Mouse (Mus musculus) brain, adult 2 months (tissue): ENCODE measurements around the gene Atad3a.
"Not testable (repeated sequence)": the region's sequence is repeated elsewhere in the genome, so short reads cannot be mapped to it uniquely, and the experiment has no call there.

Source experiments
- DNase-seq: peaks from one replicate; pipeline ENCODE4 v3.0.0; 2011; ENCODE audit warnings: low read depth, low spot score

The Atad3a gene

GRCm38 (mm10) chr4:155760613-155761355, at the start of gene Atad3a:
Atad3a (minus strand) TSS chr4:155761093.
- DNase-seq = peak; percentile 99

DNA sequence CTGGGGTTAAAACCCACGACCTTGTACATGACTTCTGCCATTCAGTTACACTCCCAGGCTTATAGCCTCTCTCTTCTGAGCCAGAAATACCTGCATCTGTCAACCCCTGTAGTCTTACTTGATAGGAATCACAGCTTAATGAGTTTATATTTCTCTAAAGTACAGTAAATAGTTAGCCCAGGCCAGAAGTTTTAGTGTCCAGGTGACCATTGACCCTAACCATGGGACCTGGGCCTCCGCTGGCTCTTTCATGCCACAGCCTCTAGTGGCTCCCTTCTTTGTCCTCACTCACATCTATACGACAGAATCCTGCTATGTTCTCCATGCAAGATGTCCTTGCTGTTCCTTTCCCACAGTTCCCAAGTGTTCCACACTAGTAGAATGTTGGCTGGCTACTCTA, 46.9 kb upstream of the Atad3a start:
- no peak for DNase-seq

DNA sequence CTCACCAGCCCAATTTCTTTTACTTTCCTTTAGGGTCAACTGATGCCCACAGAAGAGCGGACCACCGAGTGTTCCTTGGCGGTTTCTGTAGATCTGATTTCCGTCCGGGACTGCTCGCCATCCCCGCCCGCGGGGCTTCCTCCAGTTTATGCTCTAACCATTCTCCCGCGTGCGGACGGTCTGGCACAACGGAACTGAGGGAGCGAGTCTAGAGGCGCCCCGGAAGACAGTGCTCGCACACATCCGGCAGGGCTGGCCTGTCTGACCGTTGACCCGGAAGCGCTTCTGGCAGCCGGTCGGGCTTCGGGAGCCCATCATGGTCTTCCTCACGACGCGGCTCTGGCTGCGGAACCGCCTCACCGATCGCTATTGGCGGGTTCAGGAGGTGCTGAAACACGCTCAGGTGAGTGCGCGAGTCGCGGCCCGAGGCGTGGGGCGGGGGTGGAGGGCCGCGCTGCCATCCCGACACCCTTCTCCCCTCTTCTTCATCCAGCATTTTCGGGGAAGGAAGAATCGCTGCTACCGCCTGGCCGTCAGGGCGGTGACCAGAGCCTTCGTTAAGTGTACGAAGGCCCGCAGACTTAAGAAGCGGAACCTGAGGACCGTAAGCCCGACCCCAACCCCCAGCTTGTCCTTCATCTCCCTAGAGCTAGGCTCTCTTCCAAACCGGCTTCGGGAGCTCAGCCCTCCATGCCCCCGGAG, 42.6 kb upstream of the Atad3a start:
- DNase-seq = peak; percentile 98

GRCm38 (mm10) chr4:155802741-155803339, 41.9 kb upstream of the Atad3a start, which contains the start of gene Mrpl20:
Mrpl20 (plus strand) TSS chr4:155802878.
- peak; percentile 65 for DNase-seq

GRCm38 (mm10) chr4:155802075-155802474, 41.2 kb upstream of the Atad3a start:
- no peak for DNase-seq

- DNase-seq = no peak
Observed at GRCm38 (mm10) chr4:155793730-155794129, 32.8 kb upstream of the Atad3a start.

GRCm38 (mm10) chr4:155791240-155791933, 30.5 kb upstream of the Atad3a start:
- DNase-seq = no peak

DNA sequence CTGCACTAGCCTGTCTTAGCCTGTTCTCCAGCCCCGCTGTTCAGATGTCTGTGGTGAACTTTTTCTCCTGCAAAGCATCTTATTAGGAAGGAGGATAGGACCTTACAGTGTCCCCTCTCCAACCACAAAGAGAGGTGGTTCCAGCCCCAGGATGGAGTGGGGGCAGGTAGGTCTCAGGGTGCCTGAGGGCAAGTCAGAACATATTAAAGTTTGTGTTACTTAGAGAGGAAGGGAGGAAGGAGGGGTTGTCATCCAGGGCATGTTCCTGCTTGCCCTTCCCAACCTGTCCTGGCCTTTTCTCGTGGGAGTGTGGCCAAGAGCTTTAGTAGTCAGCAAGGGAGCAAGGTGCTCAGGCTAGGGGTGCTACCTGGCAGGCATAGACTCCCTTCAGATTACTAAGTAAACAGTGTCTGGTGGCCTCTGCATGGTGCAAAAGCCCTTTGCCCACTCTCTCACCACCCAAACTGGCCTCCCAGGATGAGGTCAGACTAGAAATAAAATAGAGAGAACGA, 29.8 kb upstream of the Atad3a start:
- no peak for DNase-seq

DNA sequence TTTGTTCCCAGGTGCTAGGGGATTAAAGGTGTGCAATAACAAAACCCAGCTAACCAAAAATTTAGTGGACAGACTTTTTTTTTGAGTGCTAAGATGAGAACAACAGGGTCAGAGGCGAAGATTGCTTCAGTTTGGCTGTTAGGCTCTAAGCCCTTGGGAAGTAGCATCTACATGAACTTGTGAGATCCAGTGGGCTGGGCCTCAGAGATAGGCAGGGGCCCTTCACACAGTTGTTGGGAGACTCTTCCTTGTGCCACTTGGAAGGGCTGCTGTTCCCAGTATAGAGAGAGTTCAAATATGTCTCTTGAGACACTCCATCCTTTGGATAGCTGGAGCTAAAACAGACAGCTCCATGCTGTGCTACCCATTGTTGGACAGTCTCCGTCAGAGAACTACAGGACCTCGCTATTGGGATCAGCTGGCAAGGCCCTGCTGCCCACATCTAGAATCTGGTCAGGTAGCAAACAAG, 29.2 kb upstream of the Atad3a start, which contains the start of gene Ankrd65:
Gene Ankrd65 (plus strand): TSS at position 419 of the 469 bp plus-strand sequence.
- DNase-seq = no peak

- DNase-seq = not testable (repeated sequence)
Observed at GRCm38 (mm10) chr4:155788833-155789232, 27.9 kb upstream of the Atad3a start.

- DNase-seq = no peak
Observed at GRCm38 (mm10) chr4:155788300-155788699, 27.4 kb upstream of the Atad3a start.

GRCm38 (mm10) chr4:155785819-155786218, 24.9 kb upstream of the Atad3a start, which contains the start of gene Tmem88b:
Tmem88b (minus strand) TSS chr4:155785874.
- peak; percentile 88 for DNase-seq

DNA sequence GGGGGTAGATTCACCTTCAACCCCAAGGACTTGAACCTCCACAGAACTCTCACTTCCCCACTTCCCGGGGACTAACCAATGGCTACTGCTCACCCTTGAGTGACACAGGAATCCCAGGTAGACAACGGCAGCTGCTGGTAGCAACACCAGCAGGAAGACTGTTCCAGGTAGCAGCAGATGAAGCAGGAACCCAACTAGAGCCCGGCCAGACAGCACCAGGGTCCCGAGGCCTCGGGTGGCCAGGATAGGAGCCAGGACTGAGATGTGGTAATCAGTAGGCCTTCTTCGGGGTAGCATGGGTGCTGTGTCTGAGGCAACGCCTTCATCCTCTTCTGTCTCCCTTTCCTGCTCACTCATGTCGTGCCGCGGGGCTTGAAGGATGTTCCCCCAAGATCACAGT, 24.4 kb upstream of the Atad3a start:
- DNase-seq = no peak

GRCm38 (mm10) chr4:155784081-155784701, 23.3 kb upstream of the Atad3a start:
- DNase-seq = peak; percentile 92

DNA sequence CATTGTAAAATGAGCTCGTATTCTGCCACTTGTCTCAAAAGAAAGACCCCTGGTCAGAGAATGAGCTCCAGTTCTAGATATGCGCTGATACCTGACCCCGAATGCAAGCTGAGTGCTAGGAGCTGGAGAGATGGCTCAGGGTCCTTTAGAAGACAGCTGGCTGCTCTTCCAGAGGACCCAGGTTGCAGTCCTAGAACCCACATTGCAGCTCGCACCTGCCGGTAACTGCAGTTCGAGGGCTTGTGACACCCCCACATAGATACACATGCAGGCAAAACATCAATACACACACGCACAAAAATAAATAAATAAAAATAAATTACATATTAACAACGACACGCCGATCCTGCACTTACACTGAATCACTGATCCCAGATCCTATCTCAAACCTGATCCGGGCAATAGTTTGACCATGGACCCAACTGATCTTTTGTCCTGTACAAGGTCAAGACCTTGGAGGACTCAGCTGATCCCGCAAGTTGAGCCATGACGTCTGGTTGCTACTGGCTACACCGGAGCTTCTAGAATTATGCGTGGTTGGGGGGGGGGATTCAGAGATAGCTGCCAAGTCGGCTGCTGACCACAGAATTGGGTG, 22.7 kb upstream of the Atad3a start:
- DNase-seq = no peak

- DNase-seq = peak; percentile 67
Observed at GRCm38 (mm10) chr4:155780895-155781294, 20.0 kb upstream of the Atad3a start.

DNA sequence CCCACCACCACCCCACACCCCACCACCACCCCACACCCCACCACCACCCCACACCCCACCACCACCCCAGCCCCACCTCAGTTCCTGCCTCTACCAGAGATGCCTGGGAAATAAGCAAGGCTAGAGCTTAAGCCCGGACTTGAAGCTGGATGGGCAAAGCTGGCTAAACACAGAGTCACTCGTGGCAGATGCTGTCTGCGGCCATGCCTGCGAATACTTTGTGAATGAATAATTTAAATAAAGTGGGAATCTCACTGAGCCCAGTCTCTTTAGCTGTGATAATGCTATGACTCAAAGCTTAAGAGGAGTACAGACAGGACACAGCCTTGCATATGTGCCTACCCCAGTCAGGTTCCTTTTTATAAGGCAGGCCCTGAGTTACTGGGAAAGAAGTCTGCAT, 18.6 kb upstream of the Atad3a start:
- DNase-seq = no peak

DNA sequence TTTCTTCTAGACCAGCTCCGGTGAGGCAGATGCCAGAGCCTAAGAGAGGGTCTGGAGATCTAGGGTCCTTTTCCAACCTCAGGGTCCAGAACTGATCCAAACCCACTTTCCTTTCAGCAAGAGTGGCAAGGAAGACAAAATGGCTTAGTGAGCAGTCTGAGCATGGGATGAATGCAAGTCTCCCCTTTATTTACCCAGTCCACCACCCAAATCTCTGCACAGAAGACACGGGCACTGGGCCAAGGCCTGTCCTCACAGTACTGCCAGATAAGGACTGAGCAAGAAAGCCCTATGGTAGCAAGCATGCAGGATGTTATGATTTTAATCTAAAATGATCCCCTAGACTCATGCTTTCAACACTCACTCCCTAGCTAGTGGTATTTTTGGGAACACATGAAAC, 16.9 kb upstream of the Atad3a start:
- no peak for DNase-seq

DNA sequence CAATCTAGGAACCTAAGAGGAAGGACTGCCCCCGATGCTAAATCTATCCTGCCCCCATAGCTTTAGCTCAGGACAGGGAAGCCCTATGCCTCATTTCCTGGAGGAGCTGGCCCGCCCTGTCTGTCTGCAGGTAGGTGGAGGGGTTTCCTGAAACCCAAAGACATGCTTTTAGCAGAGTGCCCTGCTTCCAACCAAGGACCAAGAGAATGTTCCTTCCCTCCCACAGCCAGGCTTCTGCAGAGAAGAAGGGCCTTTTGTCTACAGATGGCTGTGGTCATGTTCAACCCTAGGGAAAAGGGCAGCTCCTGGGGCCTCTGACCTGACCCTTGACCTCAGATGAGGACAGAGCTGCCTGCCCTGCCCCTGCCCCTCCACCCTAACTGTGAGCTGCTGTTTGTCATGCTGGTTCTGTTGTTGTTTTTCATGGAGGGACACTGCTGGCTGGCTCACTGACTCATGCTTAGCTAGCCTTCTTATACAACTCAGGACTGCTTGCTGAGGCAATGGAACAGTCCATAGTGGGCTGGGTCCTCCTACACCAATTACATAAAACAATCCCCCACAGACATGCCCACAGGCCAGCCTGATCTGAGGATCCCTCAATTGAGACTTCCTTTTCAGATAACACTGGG, 15.9 kb upstream of the Atad3a start:
- DNase-seq = peak; percentile 76

DNA sequence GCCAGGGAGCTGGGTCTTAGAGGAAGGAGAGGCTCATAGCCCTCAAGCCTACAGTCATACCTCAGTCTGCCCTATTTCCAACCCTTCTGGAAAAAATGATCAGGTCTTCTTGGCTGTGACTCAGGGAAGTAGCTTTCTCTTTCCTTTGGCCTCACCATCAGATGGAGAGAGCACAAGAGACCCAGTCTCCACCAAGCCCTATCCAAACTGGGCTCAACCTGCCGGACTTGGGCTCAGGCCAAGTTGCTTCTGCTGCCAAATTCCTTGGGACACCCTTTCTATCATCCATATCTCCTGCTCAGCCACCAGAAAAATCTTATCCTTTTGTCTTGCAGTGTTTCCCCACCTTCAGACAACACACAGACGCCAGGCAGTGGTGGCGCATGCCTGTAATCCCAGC, 15.0 kb upstream of the Atad3a start:
- peak; percentile 56 for DNase-seq
